Mouse (Mus musculus) myocyte (in vitro differentiated cells): Measurements from ENCODE around the gene Gm49368. TPM values are rescaled to one million over a fixed set of nuclear protein-coding genes. Genes with fewer than 3 reads are reported as not detected.

Experiments used
- H3K27me3 ChIP-seq: one replicate; pipeline ENCODE4 v1.6.1; 2011; ENCODE audit not compliant: control insufficient read depth, insufficient read depth, insufficient read length
- H3K36me3 ChIP-seq: one replicate; pipeline ENCODE4 v1.6.1; 2011; ENCODE audit not compliant: control insufficient read depth, insufficient read depth
- H3K4me2 ChIP-seq: one replicate; pipeline ENCODE4 v1.6.1; 2011; ENCODE audit warnings: low read depth, control low read depth
- H3K4me3 ChIP-seq: one replicate; pipeline ENCODE4 v1.5.1; 2011; ENCODE audit warnings: mild to moderate bottlenecking, control low read depth, moderate library complexity
- H3K79me2 ChIP-seq: one replicate; pipeline ENCODE4 v1.6.1; 2011; ENCODE audit not compliant: control insufficient read depth, insufficient read depth
- H3ac ChIP-seq: one replicate; pipeline ENCODE4 v1.6.1; 2011; ENCODE audit not compliant: control insufficient read depth, insufficient read length
- CEBPB ChIP-seq: IDR thresholded peaks from 2 replicates; pipeline ENCODE4 v1.6.1; 2011; ENCODE audit warnings: mild to moderate bottlenecking, moderate library complexity; ENCODE audit not compliant: poor library complexity, insufficient read depth, severe bottlenecking
- E2F4 ChIP-seq: IDR thresholded peaks from one replicate; pipeline ENCODE4 v1.6.1; 2011; ENCODE audit warnings: mild to moderate bottlenecking, control low read depth, moderate library complexity; ENCODE audit not compliant: insufficient read depth
- MAX ChIP-seq: IDR thresholded peaks from one replicate; pipeline ENCODE4 v1.6.1; 2011; ENCODE audit warnings: low read depth, mild to moderate bottlenecking, control low read depth
- MYOD1 ChIP-seq, 3 experiments: IDR thresholded peaks; one replicate each; pipeline ENCODE4 v1.6.1; 2011; ENCODE audit warnings: control low read depth in 2 of 3, low read depth in 2 of 3, mild to moderate bottlenecking in 2 of 3, moderate library complexity in 1 of 3; ENCODE audit not compliant: insufficient read length in 2 of 3, control insufficient read depth in 1 of 3
- MYOG ChIP-seq, 3 experiments: IDR thresholded peaks; one replicate each; pipeline ENCODE4 v1.6.1; 2011; ENCODE audit warnings: control low read depth in 2 of 3, low read depth in 2 of 3, mild to moderate bottlenecking in 2 of 3; ENCODE audit not compliant: insufficient read length in 2 of 3, control insufficient read depth in 1 of 3, insufficient read depth in 1 of 3
- POLR2A ChIP-seq: IDR thresholded peaks from one replicate; pipeline ENCODE4 v1.6.1; 2011; ENCODE audit warnings: low read depth, mild to moderate bottlenecking, control low read depth, moderate library complexity; ENCODE audit not compliant: insufficient read length
- POLR2AphosphoS2 ChIP-seq: IDR thresholded peaks from one replicate; pipeline ENCODE4 v1.6.1; 2011; ENCODE audit warnings: low read depth, control low read depth; ENCODE audit not compliant: insufficient read length
- REST ChIP-seq: IDR thresholded peaks from one replicate; pipeline ENCODE4 v1.6.1; 2011; ENCODE audit warnings: mild to moderate bottlenecking, control low read depth, moderate library complexity; ENCODE audit not compliant: insufficient read depth, insufficient read length
- SRF ChIP-seq: IDR thresholded peaks from one replicate; pipeline ENCODE4 v1.6.1; 2011; ENCODE audit warnings: low read depth; ENCODE audit not compliant: control insufficient read depth, insufficient read length
- TCF12 ChIP-seq: IDR thresholded peaks from one replicate; pipeline ENCODE4 v1.6.1; 2011; ENCODE audit warnings: mild to moderate bottlenecking, control low read depth; ENCODE audit not compliant: poor library complexity, insufficient read depth, severe bottlenecking
- TCF3 ChIP-seq: IDR thresholded peaks from one replicate; pipeline ENCODE4 v1.6.1; 2011; ENCODE audit warnings: low read depth, control low read depth; ENCODE audit not compliant: insufficient read length
- USF1 ChIP-seq: IDR thresholded peaks from one replicate; pipeline ENCODE4 v1.6.1; 2011; ENCODE audit warnings: low read depth, mild to moderate bottlenecking, control low read depth, moderate library complexity
- polyA plus RNA-seq: library from polyadenylated mRNA; unstranded; fragments of >200 nt; fragmentation: generic; extraction: Trizol; gene quantifications from one replicate; pipeline ENCODE4 v1.2.1, GENCODE M21; 2012; ENCODE audit warnings: missing spikeins

The Gm49368 gene
- polyA plus RNA-seq, 1 experiment = not detected

DNA sequence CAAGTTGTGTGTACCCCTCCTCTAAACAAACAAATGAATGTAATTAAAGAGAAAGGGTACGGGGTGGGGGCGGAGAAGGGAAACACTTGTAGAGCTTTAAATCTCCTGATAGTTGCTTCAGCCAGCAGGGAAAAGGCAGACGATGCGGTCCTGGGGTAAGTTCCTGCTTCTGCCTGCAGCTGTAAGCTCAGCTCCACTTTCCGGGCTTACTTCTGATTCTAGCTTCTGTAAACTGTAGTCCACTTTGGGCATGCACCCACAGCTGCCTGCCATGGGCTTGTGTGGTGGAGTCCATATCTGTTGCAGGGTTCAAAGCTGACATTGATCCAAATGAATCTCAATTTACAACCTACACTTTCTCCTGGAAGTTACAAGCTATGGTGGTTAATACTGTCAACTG, 9.4 kb upstream of the Gm49368 start:
- TF ChIP-seq POLR2A = no peak
- no peak for TF ChIP-seq MAX
- TF ChIP-seq TCF3 = no peak
- no peak for TF ChIP-seq E2F4
- TF ChIP-seq MYOG (IDR thresholded peaks at IDR 0.05; ENCODE audit: control insufficient read depth in 1 of 3, insufficient read depth in 1 of 3, insufficient read length in 2 of 3, low read depth in 2 of 3) = no peak
- TF ChIP-seq CEBPB = no peak
- TF ChIP-seq POLR2AphosphoS2 = no peak
- TF ChIP-seq USF1 = no peak
- TF ChIP-seq TCF12 = no peak
- no peak for TF ChIP-seq SRF
- no peak for TF ChIP-seq REST
- no peak for TF ChIP-seq MYOD1 (IDR thresholded peaks at IDR 0.05; ENCODE audit: control insufficient read depth in 1 of 3, insufficient read length in 2 of 3, low read depth in 2 of 3)
- Histone ChIP-seq H3K27me3 (no peaks in the 10 kb centered on the region), H3K79me2 (no peaks in the 10 kb centered on the region), H3K36me3 (no peaks in the 10 kb centered on the region), H3K4me2 (no peak overlapping the region), H3K4me3 (no peak overlapping the region), H3ac (no peak overlapping the region)

DNA sequence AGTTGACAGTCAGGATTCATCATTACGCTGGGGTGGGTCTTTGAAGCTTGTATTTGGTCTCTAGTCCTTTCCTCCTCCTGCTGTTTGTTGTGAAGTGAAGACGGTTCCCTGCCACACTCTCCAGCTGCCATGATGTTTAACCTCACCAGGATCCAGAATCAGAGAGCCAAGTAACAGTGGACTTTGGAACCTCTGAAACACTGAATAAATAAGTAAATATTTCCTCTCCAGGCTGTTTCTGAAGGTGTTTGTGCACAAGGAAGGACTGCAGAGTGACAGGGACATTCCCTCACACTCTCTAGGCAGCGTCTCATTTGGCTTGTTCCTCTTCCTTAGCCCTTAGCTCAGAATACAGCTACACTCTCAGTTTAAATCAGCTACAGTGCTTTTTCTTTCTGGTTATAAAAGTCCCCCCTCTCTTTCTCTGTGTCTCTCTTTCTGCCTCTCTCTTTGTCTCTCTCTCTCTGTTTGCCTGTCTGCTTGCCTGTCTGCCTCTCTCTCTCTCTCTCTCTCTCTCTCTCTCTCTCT, 5.5 kb upstream of the Gm49368 start:
- Histone ChIP-seq H3K4me2 (no peak overlapping the region), H3K27me3 (no peaks in the 10 kb centered on the region), H3K4me3 (no peak overlapping the region), H3K79me2 (no peaks in the 10 kb centered on the region), H3K36me3 (no peaks in the 10 kb centered on the region), H3ac (no peak overlapping the region)
- TF ChIP-seq REST (no peak), MYOD1 (IDR thresholded peaks at IDR 0.05; ENCODE audit: control insufficient read depth in 1 of 3, insufficient read length in 2 of 3, low read depth in 2 of 3) (no peak), TCF3 (no peak), MYOG (IDR thresholded peaks at IDR 0.05; ENCODE audit: control insufficient read depth in 1 of 3, insufficient read depth in 1 of 3, insufficient read length in 2 of 3, low read depth in 2 of 3) (no peak), POLR2A (no peak), TCF12 (no peak), USF1 (no peak), SRF (no peak), POLR2AphosphoS2 (no peak), CEBPB (no peak)

DNA sequence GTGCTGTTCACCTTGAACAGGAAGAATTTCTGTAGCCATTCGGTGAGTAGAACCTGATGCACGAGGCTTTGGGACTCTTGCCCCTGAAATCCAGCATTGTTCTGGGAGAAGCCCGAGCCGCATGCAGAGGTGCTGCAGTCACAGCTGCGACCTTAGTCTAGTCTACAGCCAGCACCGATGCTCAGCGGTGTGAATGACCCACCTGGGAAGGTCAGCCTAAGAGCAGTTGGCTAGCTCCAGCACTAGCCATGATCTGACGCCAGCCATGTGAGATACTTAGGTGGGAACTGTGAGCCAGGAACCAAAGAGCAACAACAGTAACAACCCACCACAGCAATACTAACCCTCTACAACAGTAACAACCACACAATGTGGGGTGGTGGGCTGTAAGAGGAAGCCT, 4.6 kb upstream of the Gm49368 start:
- H3ac ChIP-seq = no peak overlapping the region
- H3K4me2 ChIP-seq = no peak overlapping the region
- no peak for TF ChIP-seq POLR2A
- H3K4me3 ChIP-seq = no peak overlapping the region
- peaks cover 1% of the 10 kb centered on the region for H3K27me3 ChIP-seq
- H3K79me2 ChIP-seq = no peaks in the 10 kb centered on the region
- no peaks in the 10 kb centered on the region for H3K36me3 ChIP-seq

DNA sequence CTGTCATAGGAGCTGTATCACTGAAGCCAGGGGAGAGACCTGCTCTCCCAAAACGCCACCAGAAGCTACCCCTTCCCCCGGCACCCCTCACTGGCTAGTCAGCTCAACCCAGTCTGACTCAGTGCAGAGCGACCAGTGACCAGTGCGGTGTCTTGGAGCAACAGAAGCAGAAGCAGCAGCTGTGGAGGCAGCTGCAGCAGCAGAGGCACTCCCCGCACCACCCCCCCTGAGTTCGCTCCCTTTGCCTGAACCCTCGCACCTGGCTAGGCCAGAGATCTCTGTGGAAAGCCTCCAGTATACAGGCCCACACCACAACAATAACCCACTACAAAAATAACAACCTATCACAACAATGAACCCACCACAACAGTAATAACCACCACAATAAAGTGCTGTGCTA, 3.9 kb upstream of the Gm49368 start:
- no peaks in the 10 kb centered on the region for H3K79me2 ChIP-seq
- H3ac ChIP-seq = no peak overlapping the region
- peaks cover 6% of the 10 kb centered on the region for H3K27me3 ChIP-seq
- H3K4me2 ChIP-seq = peak overlapping the region; percentile 40
- TF ChIP-seq MYOG (IDR thresholded peaks at IDR 0.05; ENCODE audit: control insufficient read depth in 1 of 3, insufficient read depth in 1 of 3, insufficient read length in 2 of 3, low read depth in 2 of 3) = peak; percentile 89 to 99 (median 97)
- TF ChIP-seq TCF12 = peak; percentile 34
- TF ChIP-seq MYOD1 (IDR thresholded peaks at IDR 0.05; ENCODE audit: control insufficient read depth in 1 of 3, insufficient read length in 2 of 3, low read depth in 2 of 3) = peak; percentile 38 to 99 (median 95)
- no peak for TF ChIP-seq SRF
- TF ChIP-seq E2F4 = no peak
- TF ChIP-seq TCF3 = peak; percentile 97
- no peak for TF ChIP-seq POLR2AphosphoS2
- H3K36me3 ChIP-seq = no peaks in the 10 kb centered on the region
- no peak overlapping the region for H3K4me3 ChIP-seq

DNA sequence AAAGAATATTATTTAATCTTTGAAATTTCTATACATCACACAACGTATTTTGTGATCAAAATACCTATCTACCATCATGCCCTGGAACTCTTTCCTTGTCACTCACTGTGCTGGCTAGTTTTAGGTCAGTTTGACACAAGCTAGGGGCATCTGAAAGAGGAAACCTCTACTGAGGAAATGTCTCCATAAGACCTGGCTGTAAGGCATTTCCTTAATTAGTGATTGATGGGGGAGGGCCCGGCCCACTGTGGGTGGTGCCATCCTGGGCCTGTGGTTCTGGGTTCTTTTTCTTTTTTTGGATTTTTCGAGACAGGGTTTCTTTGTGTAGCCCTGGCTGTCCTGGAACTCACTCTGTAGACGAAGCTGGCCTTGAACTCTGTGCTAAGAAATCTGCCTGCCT, 3.4 kb upstream of the Gm49368 start:
- no peak overlapping the region for H3ac ChIP-seq
- no peak overlapping the region for H3K4me2 ChIP-seq
- H3K4me3 ChIP-seq = no peak overlapping the region
- no peaks in the 10 kb centered on the region for H3K36me3 ChIP-seq
- no peaks in the 10 kb centered on the region for H3K79me2 ChIP-seq
- peaks cover 11% of the 10 kb centered on the region for H3K27me3 ChIP-seq
- TF ChIP-seq TCF3 = no peak
- TF ChIP-seq MYOG (IDR thresholded peaks at IDR 0.05; ENCODE audit: control insufficient read depth in 1 of 3, insufficient read depth in 1 of 3, insufficient read length in 2 of 3, low read depth in 2 of 3) = no peak
- TF ChIP-seq REST = no peak
